ENCODE assay signal across 8 mouse cellular contexts in the genomic region with DNA sequence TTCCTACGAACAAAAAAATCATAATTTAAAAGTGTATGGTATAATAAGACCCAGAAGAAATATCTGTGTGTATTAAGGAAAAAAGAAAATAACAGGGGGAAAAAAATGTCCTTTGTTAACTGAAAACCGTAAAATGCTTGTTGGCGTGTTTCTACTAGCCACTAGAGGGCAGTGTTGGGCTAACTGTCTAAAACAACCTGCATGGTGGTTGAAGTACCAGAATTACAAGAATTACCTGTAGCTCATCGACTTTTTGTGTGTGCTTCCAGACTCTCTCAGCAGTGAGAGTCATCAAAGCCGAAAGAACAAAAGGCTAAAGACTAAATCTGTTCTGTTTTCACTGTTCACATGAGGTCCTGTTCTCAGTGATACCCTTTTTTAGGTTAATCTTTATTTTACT. TPM values are rescaled to one million over a fixed set of nuclear protein-coding genes. Genes with fewer than 3 reads are reported as not detected.
DNase-seq lines count a peak whose midpoint lies in the region; ATAC-seq and TF ChIP-seq lines count a peak whose summit lies in the region.

No protein-coding gene starts in this region.

- peak; percentile 12 for DNase-seq in left cerebral cortex, postnatal 4 days
- DNase-seq in left cerebral cortex, adult 9 months (ENCODE audit: low spot score in 2 of 2): no peak
- peak; percentile 80 for DNase-seq in MEL (ENCODE audit: low read depth, low spot score)
- DNase-seq in c-Kit-positive CD71-negative TER-119-negative erythroid progenitor cells, embryonic 14.5 days (ENCODE audit: low read depth): peak; percentile 48
- peak; percentile 88 for DNase-seq in lung, embryonic 14.5 days
- DNase-seq in spleen, postnatal 36 days (ENCODE audit: low spot score in 2 of 2): peak; percentile 17 to 38

- TF ChIP-seq POLR2A in MEL (IDR thresholded peaks at IDR 0.05; ENCODE audit: control insufficient read depth in 1 of 2, insufficient read depth in 1 of 2, low read depth in 1 of 2, low read length in 2 of 2, poor library complexity in 1 of 2): no peak

- TF ChIP-seq RAD21 in MEL (IDR thresholded peaks at IDR 0.05; ENCODE audit: low read depth, low read length): peak; percentile 92

- no peaks in the 10 kb centered on the region for H3K4me1 ChIP-seq in MEL (ENCODE audit: control insufficient read depth in 1 of 2, insufficient read depth in 2 of 2, low read length in 2 of 2)
- no peaks in the 10 kb centered on the region for H3K4me1 ChIP-seq in lung, embryonic 14.5 days (ENCODE audit: insufficient read depth)

- 11% methylated on average over 5 of the region's 5 CpGs for WGBS in lung, embryonic 14.5 days

- TF ChIP-seq EP300 in MEL (IDR thresholded peaks at IDR 0.05; ENCODE audit: low read depth in 1 of 2, low read length in 2 of 2): no peak

- H3K9me3 ChIP-seq in MEL (replicated peaks; ENCODE audit: insufficient read depth, low read length): no peaks in the 10 kb centered on the region
- no peaks in the 10 kb centered on the region for H3K9me3 ChIP-seq in lung, embryonic 14.5 days (ENCODE audit: low read depth, low read length)

- H3K4me3 ChIP-seq in MEL (ENCODE audit: control insufficient read depth in 1 of 2, insufficient read depth in 1 of 2, low read depth in 2 of 2, low read length in 2 of 2): no peak overlapping the region
- no peak overlapping the region for H3K4me3 ChIP-seq in lung, embryonic 14.5 days (ENCODE audit: low read depth, low read length)

- no peak overlapping the region for H3K27ac ChIP-seq in MEL (ENCODE audit: control insufficient read depth, low read depth, low read length)
- no peak overlapping the region for H3K27ac ChIP-seq in lung, embryonic 14.5 days (ENCODE audit: low read depth)

- H3K27me3 ChIP-seq in MEL (ENCODE audit: control insufficient read depth in 1 of 2, insufficient read depth in 2 of 2, low read length in 2 of 2): no peaks in the 10 kb centered on the region
- H3K27me3 ChIP-seq in lung, embryonic 14.5 days (ENCODE audit: insufficient read depth, low read length): no peaks in the 10 kb centered on the region

- TF ChIP-seq CTCF in MEL (IDR thresholded peaks at IDR 0.05 in 2 of 3, conservative IDR thresholded peaks at IDR 0.05 in 1 of 3; ENCODE audit: control insufficient read depth in 1 of 3, insufficient read depth in 1 of 3, low read depth in 2 of 3, low read length in 3 of 3, poor library complexity in 1 of 3, severe bottlenecking in 1 of 3): peak; percentile 60 to 90 (median 66)
- TF ChIP-seq CTCF in lung, embryonic 14.5 days (IDR thresholded peaks at IDR 0.05; ENCODE audit: low read depth): peak; percentile 83

- no peak overlapping the region for H3K9ac ChIP-seq in MEL (ENCODE audit: control insufficient read depth, low read depth, low read length, poor library complexity, severe bottlenecking)
- H3K9ac ChIP-seq in lung, embryonic 14.5 days: no peak overlapping the region

- ATAC-seq in granulocyte monocyte progenitor cell, adult 5-6 weeks (replicated peaks; ENCODE audit: poor library complexity, severe bottlenecking): peak; percentile 56; the same call in 1 of the 2 replicates
- no peak for ATAC-seq in lung, embryonic 14.5 days (ENCODE audit: insufficient read depth)
- ATAC-seq in monocyte, adult 5-6 weeks (replicated peaks; ENCODE audit: insufficient number of reproducible peaks, low FRiP score, low TSS enrichment, poor library complexity, severe bottlenecking): no peak

- H3K79me2 ChIP-seq in MEL (ENCODE audit: control insufficient read depth, insufficient read depth, low read length, poor library complexity): no peaks in the 10 kb centered on the region

- intact Hi-C loops in left cerebral cortex, postnatal 4 days (cut with DNase I): no loop called here

- H3K4me2 ChIP-seq in lung, embryonic 14.5 days: no peak overlapping the region

- no peaks in the 10 kb centered on the region for H3K36me3 ChIP-seq in MEL (ENCODE audit: control insufficient read depth in 1 of 2, insufficient read depth in 2 of 2, low read length in 2 of 2)
- no peaks in the 10 kb centered on the region for H3K36me3 ChIP-seq in lung, embryonic 14.5 days (ENCODE audit: insufficient read depth)

TF ChIP-seq in MEL, 35 proteins besides CTCF, POLR2A, EP300 and RAD21:
- TF ChIP-seq SMC3 (IDR thresholded peaks at IDR 0.05; ENCODE audit: low read depth, low read length) (peak; percentile 87), SIN3A (IDR thresholded peaks at IDR 0.05; ENCODE audit: low read length) (peak; percentile 29; the same call in 1 of the 2 replicates), ZMIZ1 (IDR thresholded peaks at IDR 0.05; ENCODE audit: low read depth, low read length) (no peak), ZC3H11A (IDR thresholded peaks at IDR 0.05; ENCODE audit: low read depth, low read length) (peak; percentile 87), ZNF384 (IDR thresholded peaks at IDR 0.05; ENCODE audit: low read depth, low read length) (peak; percentile 60; the same call in 1 of the 2 replicates)

RNA-seq across cellular contexts. Expression of gene Cox18, which starts 20.6 kb away (rescaled TPM):
- 10 to 100 TPM; 25.6 to 26.1 TPM for total RNA-seq in left cerebral cortex, postnatal 4 days (2021)
- total RNA-seq in MEL (2012; rRNA removed): 30.0 and 34.4 TPM in 2 replicates
- 10 to 100 TPM in 1 of 2 experiments, not detected in 1; 77.0 TPM for polyA plus RNA-seq in MEL (2012; ENCODE audit: insufficient read depth in 1 of 2, insufficient read length in 2 of 2, low read depth in 1 of 2, low replicate concordance in 2 of 2, missing spikeins in 1 of 2)
- 21.6 and 24.6 TPM in 2 replicates for total RNA-seq in granulocyte monocyte progenitor cell, adult 5-6 weeks (2014; fragmentation: Nextera tagmentation)
- 16.8 and 19.8 TPM in 2 replicates for total RNA-seq in granulocyte monocyte progenitor cell, adult 5-6 weeks (2017)
- polyA plus RNA-seq in lung, embryonic 14.5 days (2014; fragmentation: Nextera tagmentation; extraction: Ambion mirVana): 33.8 and 39.9 TPM in 2 replicates
- total RNA-seq in monocyte, adult 5-6 weeks (2017): 5.8 to 8.4 TPM (median 7.0 TPM) in 3 replicates

Comparison
In these comparisons a context has a peak if more than half of its experiments do, and no peak if none do; other contexts are left out.
1. DNase-seq: peak in left cerebral cortex, postnatal 4 days (single experiment), MEL (single experiment), c-Kit-positive CD71-negative TER-119-negative erythroid progenitor cells, embryonic 14.5 days (single experiment), lung, embryonic 14.5 days (single experiment) and spleen, postnatal 36 days (2 of 2); none in left cerebral cortex, adult 9 months (0 of 2).